Mouse (Mus musculus): ENCODE results near the gene Iffo2. TPM values are rescaled to one million over a fixed set of nuclear protein-coding genes. Genes with fewer than 3 reads are reported as not detected.

Gene Iffo2
- polyA plus RNA-seq, 1 experiment from 2014 or later = 4.9 TPM

DNA sequence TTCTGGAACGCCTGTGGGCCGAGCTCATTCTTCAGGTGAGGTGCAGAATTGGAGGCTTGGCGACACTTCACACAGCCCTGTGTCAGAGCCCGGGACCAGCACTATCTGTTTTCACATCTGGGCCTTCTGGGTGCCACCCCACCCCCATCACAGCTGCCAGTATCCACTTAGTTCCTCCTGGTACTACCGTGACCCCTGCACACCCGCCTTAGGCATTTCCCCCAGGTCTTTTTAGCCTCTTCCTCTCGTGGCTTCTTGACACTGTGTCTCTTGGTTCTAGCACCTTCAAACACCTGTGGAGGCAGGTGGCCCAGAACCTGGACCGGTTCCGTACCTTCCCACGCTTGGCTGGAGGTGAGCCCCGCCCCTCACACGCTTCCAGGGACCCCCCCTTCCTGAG, 110.0 kb downstream of the Iffo2 start:
- ATAC-seq (ENCODE audit: insufficient number of reproducible peaks, low FRiP score) = no peak
- peaks cover 17% of the 10 kb centered on the region for H3K4me1 ChIP-seq (replicated peaks)
- H3K4me2 ChIP-seq = no peak overlapping the region
- H3K36me3 ChIP-seq = 0 out of 2 replicates have a peak, but pooled peaks cover 3% of the 10 kb centered on the region
- H3K27ac ChIP-seq (ENCODE audit: poor library complexity, severe bottlenecking) = no peak overlapping the region
- no peaks in the 10 kb centered on the region for H3K9me3 ChIP-seq (replicated peaks)
- H3K27me3 ChIP-seq (replicated peaks) = peaks cover 44% of the 10 kb centered on the region
- no peak overlapping the region for H3K9ac ChIP-seq
- H3K4me3 ChIP-seq = no peak overlapping the region
- WGBS = 65% methylated on average over 12 of the region's 12 CpGs

DNA sequence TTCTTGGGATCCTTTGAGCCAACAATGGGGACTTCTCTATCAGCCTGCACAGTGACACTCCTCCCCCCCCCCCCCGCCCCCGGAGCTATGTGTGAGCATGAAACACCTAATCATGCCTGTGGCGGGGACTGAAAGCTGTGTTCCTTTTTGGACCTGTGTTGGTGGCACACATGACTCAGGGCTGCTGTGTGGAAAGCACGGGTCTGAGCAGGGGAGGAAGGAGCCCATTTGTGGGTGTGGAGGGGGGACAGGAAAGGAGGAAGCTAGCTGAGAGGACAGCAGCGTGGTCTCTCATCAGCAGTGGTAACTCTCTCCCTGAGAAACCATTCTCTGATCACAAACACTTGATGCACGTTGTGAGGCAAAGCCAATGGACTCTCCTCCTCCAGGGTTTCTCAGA, 110.4 kb downstream of the Iffo2 start:
- no peak overlapping the region for H3K27ac ChIP-seq (ENCODE audit: poor library complexity, severe bottlenecking)
- no peak overlapping the region for H3K4me3 ChIP-seq
- H3K9ac ChIP-seq = no peak overlapping the region
- 0 out of 2 replicates have a peak, but pooled peaks cover 3% of the 10 kb centered on the region for H3K36me3 ChIP-seq
- ATAC-seq (ENCODE audit: insufficient number of reproducible peaks, low FRiP score) = no peak
- no peak overlapping the region for H3K4me2 ChIP-seq
- H3K4me1 ChIP-seq (replicated peaks) = peaks cover 17% of the 10 kb centered on the region
- peaks cover 44% of the 10 kb centered on the region for H3K27me3 ChIP-seq (replicated peaks)
- no peaks in the 10 kb centered on the region for H3K9me3 ChIP-seq (replicated peaks)
- WGBS = 52% methylated on average over 6 of the region's 6 CpGs

GRCm38 (mm10) chr4:139641829-139642425, 111.6 kb downstream of the Iffo2 start:
- peak overlapping the region; percentile 41 for H3K4me3 ChIP-seq
- peaks cover 8% of the 10 kb centered on the region; the same call in 1 of the 2 replicates for H3K36me3 ChIP-seq
- peaks cover 2% of the 10 kb centered on the region for H3K9me3 ChIP-seq (replicated peaks)
- no peak overlapping the region for H3K27ac ChIP-seq (ENCODE audit: poor library complexity, severe bottlenecking)
- H3K9ac ChIP-seq = peak overlapping the region; percentile 58
- ATAC-seq (ENCODE audit: insufficient number of reproducible peaks, low FRiP score) = peak; percentile 33; the same call in 1 of the 2 replicates
- H3K4me2 ChIP-seq = peak overlapping the region; percentile 72
- 2% methylated on average over 29 of the region's 30 CpGs for WGBS
- peaks cover 44% of the 10 kb centered on the region for H3K27me3 ChIP-seq (replicated peaks)
- H3K4me1 ChIP-seq (replicated peaks) = peaks cover 17% of the 10 kb centered on the region

DNA sequence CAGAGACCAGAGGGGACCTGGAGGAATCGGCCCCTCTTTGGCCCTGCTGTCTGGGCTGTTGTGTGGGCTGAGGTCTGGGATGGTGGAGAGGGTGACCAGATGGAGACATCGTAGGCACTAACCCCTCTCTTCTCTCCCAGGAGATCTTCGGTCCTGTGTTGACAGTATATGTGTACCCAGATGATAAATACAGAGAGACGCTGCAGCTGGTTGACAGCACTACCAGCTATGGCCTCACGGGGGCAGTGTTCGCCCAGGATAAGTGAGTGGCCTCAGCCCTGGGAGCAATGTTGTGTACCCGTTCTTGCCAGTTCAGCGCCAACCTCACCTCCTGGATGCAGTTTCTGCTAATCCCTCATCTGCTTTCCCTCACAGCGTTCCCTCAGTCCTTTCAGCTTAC, 113.6 kb downstream of the Iffo2 start:
- Histone ChIP-seq H3K4me1 (replicated peaks) (peaks cover 17% of the 10 kb centered on the region), H3K27me3 (replicated peaks) (peaks cover 36% of the 10 kb centered on the region), H3K36me3 (peaks cover 15% of the 10 kb centered on the region; the same call in 1 of the 2 replicates), H3K27ac (ENCODE audit: poor library complexity, severe bottlenecking) (no peak overlapping the region), H3K4me2 (no peak overlapping the region), H3K4me3 (no peak overlapping the region), H3K9me3 (replicated peaks) (peaks cover 4% of the 10 kb centered on the region), H3K9ac (no peak overlapping the region)
- 12% methylated on average over 9 of the region's 9 CpGs for WGBS
- no peak for ATAC-seq (ENCODE audit: insufficient number of reproducible peaks, low FRiP score)

- H3K4me1 ChIP-seq (replicated peaks) = peaks cover 7% of the 10 kb centered on the region
- peaks cover 4% of the 10 kb centered on the region for H3K9me3 ChIP-seq (replicated peaks)
- 74% methylated on average over 7 of the region's 7 CpGs for WGBS
- no peak overlapping the region for H3K4me2 ChIP-seq
- ATAC-seq (ENCODE audit: insufficient number of reproducible peaks, low FRiP score) = no peak
- H3K36me3 ChIP-seq = peaks cover 16% of the 10 kb centered on the region; the same call in 1 of the 2 replicates
- peaks cover 23% of the 10 kb centered on the region for H3K27me3 ChIP-seq (replicated peaks)
- H3K27ac ChIP-seq (ENCODE audit: poor library complexity, severe bottlenecking) = no peak overlapping the region
- H3K9ac ChIP-seq = no peak overlapping the region
- no peak overlapping the region for H3K4me3 ChIP-seq
These were observed 116.6 kb downstream of the Iffo2 start for GRCm38 (mm10) chr4:139646916-139647315.

DNA sequence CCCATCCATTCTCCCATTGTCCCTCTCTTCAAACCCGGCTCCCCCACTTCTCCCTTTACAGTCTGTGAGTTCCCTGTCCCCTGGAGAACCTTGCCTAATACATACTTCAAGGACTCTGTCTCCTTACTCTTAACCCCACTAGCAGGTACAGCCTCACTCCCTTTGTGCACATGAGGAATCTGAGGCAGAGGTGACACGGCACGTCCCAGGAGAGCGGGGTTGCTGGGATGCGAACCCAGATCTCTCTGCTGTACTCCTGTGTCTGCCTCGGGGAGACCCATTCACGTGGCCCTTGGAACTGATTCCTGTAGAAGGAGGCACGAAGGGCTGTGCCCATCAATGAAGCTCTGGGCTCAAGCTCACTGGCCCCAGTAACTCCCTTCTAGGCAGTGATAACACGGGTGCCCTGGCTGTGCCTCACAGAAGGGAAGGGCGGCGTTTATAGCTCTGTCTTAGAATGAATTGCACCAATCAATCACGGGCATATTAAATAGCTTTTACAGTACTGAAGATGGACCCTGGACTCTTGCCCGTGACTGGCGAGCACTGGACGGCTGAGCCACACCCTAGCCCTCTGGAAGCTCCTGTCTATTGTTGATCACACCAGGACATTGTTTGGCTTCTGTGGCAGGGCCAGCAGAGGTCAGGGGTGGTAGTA, 119.9 kb downstream of the Iffo2 start:
- H3K36me3 ChIP-seq = peaks cover 16% of the 10 kb centered on the region; the same call in 1 of the 2 replicates
- H3K27me3 ChIP-seq (replicated peaks) = 0 out of 2 replicates have a peak, but pooled peaks cover 9% of the 10 kb centered on the region
- H3K4me3 ChIP-seq = no peak overlapping the region
- peaks cover 4% of the 10 kb centered on the region for H3K9me3 ChIP-seq (replicated peaks)
- no peak overlapping the region for H3K27ac ChIP-seq (ENCODE audit: poor library complexity, severe bottlenecking)
- H3K4me1 ChIP-seq (replicated peaks) = no peaks in the 10 kb centered on the region
- H3K9ac ChIP-seq = no peak overlapping the region
- no peak for ATAC-seq (ENCODE audit: insufficient number of reproducible peaks, low FRiP score)
- 82% methylated on average over 15 of the region's 15 CpGs for WGBS
- H3K4me2 ChIP-seq = no peak overlapping the region

DNA sequence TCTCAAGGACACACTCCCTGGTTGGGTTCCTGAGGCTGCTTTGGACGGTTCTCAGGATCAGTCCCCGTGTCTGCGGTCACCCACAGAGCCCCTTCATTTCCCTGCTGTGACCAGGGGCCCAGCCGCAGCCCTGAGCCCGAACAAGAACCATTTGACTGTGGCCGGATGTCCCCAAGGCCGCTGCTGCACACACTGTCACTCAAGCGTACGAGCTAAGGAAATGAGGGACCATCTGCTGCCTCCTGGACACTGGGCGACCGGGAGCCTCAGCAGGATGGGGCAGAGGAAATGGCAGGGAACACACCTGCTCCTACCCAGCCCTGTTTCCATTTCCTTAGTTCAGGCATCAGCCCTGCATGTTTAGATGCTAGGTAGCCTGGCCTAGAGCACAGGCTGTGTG, 120.6 kb downstream of the Iffo2 start:
- no peaks in the 10 kb centered on the region for H3K4me1 ChIP-seq (replicated peaks)
- no peak overlapping the region for H3K4me3 ChIP-seq
- no peak overlapping the region for H3K27ac ChIP-seq (ENCODE audit: poor library complexity, severe bottlenecking)
- no peak overlapping the region for H3K9ac ChIP-seq
- 71% methylated on average over 11 of the region's 11 CpGs for WGBS
- peaks cover 4% of the 10 kb centered on the region for H3K9me3 ChIP-seq (replicated peaks)
- H3K27me3 ChIP-seq (replicated peaks) = 0 out of 2 replicates have a peak, but pooled peaks cover 9% of the 10 kb centered on the region
- no peak overlapping the region for H3K4me2 ChIP-seq
- H3K36me3 ChIP-seq = peaks cover 16% of the 10 kb centered on the region; the same call in 1 of the 2 replicates
- no peak for ATAC-seq (ENCODE audit: insufficient number of reproducible peaks, low FRiP score)

DNA sequence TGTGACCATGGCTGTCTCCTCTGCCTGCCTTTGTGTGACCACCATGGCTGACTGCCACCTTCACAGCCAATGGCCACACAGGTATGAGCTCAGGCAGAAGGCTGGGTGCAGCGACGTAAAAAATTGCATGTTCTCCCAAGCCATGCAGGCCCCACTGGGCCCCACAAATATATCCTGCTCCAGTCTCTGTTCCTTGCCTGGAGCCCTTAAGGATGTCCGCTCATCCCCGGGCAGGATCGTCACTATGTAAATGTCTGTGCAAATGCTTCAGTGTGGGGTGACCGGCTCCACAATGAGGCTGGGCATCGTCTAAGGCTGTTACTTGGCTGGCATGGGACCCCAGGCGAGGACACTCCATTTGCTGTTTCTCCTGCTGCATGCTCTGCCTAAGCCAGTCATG, 122.9 kb downstream of the Iffo2 start, which contains the start of gene Tas1r2:
Gene Tas1r2 (plus strand): TSS at position 301 of the 400 bp plus-strand sequence.
- Histone ChIP-seq H3K27me3 (replicated peaks) (0 out of 2 replicates have a peak, but pooled peaks cover 9% of the 10 kb centered on the region), H3K36me3 (peaks cover 8% of the 10 kb centered on the region; the same call in 1 of the 2 replicates), H3K9me3 (replicated peaks) (peaks cover under 1% of the 10 kb centered on the region; the same call in 1 of the 2 replicates), H3K4me3 (no peak within 1 kb of the TSS), H3K27ac (ENCODE audit: poor library complexity, severe bottlenecking) (no peak within 1 kb of the TSS), H3K4me1 (replicated peaks) (no peaks in the 10 kb centered on the region), H3K4me2 (no peak within 1 kb of the TSS), H3K9ac (no peak within 1 kb of the TSS)
- WGBS = 76% methylated on average over 8 of the region's 8 CpGs
- no peak for ATAC-seq (ENCODE audit: insufficient number of reproducible peaks, low FRiP score)

GRCm38 (mm10) chr4:139661897-139662296, 131.5 kb downstream of the Iffo2 start:
- no peak overlapping the region for H3K9ac ChIP-seq
- no peaks in the 10 kb centered on the region for H3K4me1 ChIP-seq (replicated peaks)
- no peak overlapping the region for H3K4me3 ChIP-seq
- ATAC-seq (ENCODE audit: insufficient number of reproducible peaks, low FRiP score) = no peak
- H3K9me3 ChIP-seq (replicated peaks) = peaks cover 20% of the 10 kb centered on the region
- WGBS = 83% methylated on average over 14 of the region's 14 CpGs
- no peaks in the 10 kb centered on the region for H3K36me3 ChIP-seq
- no peak overlapping the region for H3K27ac ChIP-seq (ENCODE audit: poor library complexity, severe bottlenecking)
- no peak overlapping the region for H3K4me2 ChIP-seq
- peaks cover 20% of the 10 kb centered on the region for H3K27me3 ChIP-seq (replicated peaks)

GRCm38 (mm10) chr4:139667632-139668031, 137.3 kb downstream of the Iffo2 start:
- Histone ChIP-seq H3K36me3 (no peaks in the 10 kb centered on the region), H3K27me3 (replicated peaks) (peaks cover 14% of the 10 kb centered on the region), H3K27ac (ENCODE audit: poor library complexity, severe bottlenecking) (no peak overlapping the region), H3K9ac (no peak overlapping the region), H3K4me2 (no peak overlapping the region), H3K9me3 (replicated peaks) (no peaks in the 10 kb centered on the region), H3K4me3 (no peak overlapping the region), H3K4me1 (replicated peaks) (no peaks in the 10 kb centered on the region)
- ATAC-seq (ENCODE audit: insufficient number of reproducible peaks, low FRiP score) = no peak
- WGBS = 62% methylated on average over 6 of the region's 6 CpGs

DNA sequence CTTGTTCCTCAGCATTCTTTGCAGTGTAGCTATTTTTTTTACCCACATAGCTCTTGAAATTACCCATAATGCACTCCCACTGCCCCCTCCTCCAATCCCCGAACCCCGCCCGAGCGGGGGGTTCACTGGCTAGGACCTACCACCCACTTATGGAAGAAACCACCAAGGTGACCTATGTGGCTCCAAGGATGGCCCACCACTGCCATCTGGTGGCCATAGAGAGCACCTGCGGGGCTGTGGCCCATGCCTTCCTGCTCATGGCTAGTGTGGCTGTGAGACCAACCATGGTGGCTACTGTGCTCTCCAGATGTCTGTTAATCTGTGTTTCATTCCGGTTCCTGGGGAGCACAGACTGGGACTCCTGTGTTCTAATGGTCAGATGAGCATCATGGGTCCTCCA, 139.5 kb downstream of the Iffo2 start:
- Histone ChIP-seq H3K36me3 (no peaks in the 10 kb centered on the region), H3K27ac (ENCODE audit: poor library complexity, severe bottlenecking) (no peak overlapping the region), H3K9me3 (replicated peaks) (no peaks in the 10 kb centered on the region), H3K4me3 (no peak overlapping the region), H3K27me3 (replicated peaks) (peaks cover 9% of the 10 kb centered on the region), H3K4me1 (replicated peaks) (no peaks in the 10 kb centered on the region), H3K4me2 (no peak overlapping the region), H3K9ac (no peak overlapping the region)
- 20% methylated on average over 6 of the region's 6 CpGs for WGBS
- no peak for ATAC-seq (ENCODE audit: insufficient number of reproducible peaks, low FRiP score)

Data from heart, embryonic 12.5 days (tissue).